Mouse (Mus musculus): ENCODE results near the gene Olfr818. TPM values are rescaled to one million over a fixed set of nuclear protein-coding genes. Genes with fewer than 3 reads are reported as not detected.
"Not testable (repeated sequence)": the region's sequence is repeated elsewhere in the genome, so short reads cannot be mapped to it uniquely, and the experiment has no call there.

The Olfr818 gene
- not detected for total RNA-seq (2021)

- DNase-seq (ENCODE audit: extremely low spot score in 1 of 2, low spot score in 1 of 2): no peak
Observed at GRCm38 (mm10) chr10:129949000-129949399, at the start of gene Olfr818. Olfr818 (minus strand) TSS chr10:129949100.

- DNase-seq (ENCODE audit: extremely low spot score in 1 of 2, low spot score in 1 of 2): not testable (repeated sequence)
Observed at GRCm38 (mm10) chr10:129984962-129985361, 36.1 kb upstream of the Olfr818 start, which contains the start of gene Gm10310. Gm10310 (minus strand) TSS chr10:129985062.

GRCm38 (mm10) chr10:129981867-129982266, 33.0 kb upstream of the Olfr818 start:
- not testable (repeated sequence) for DNase-seq (ENCODE audit: extremely low spot score in 1 of 2, low spot score in 1 of 2)

GRCm38 (mm10) chr10:129976040-129976439, 27.1 kb upstream of the Olfr818 start, which contains the start of gene Olfr247:
Olfr247 (minus strand) TSS chr10:129976140.
- DNase-seq (ENCODE audit: extremely low spot score in 1 of 2, low spot score in 1 of 2): not testable (repeated sequence)

- DNase-seq (ENCODE audit: extremely low spot score in 1 of 2, low spot score in 1 of 2): not testable (repeated sequence)
Observed at GRCm38 (mm10) chr10:129972994-129973393, 24.1 kb upstream of the Olfr818 start.

GRCm38 (mm10) chr10:129967166-129967565, 18.3 kb upstream of the Olfr818 start, which contains the start of gene Olfr819:
Olfr819 (minus strand) TSS chr10:129967266.
- DNase-seq (ENCODE audit: extremely low spot score in 1 of 2, low spot score in 1 of 2): not testable (repeated sequence)

GRCm38 (mm10) chr10:129966232-129966631, 17.3 kb upstream of the Olfr818 start:
- DNase-seq (ENCODE audit: extremely low spot score in 1 of 2, low spot score in 1 of 2): not testable (repeated sequence)

- DNase-seq (ENCODE audit: extremely low spot score in 1 of 2, low spot score in 1 of 2): no peak
Observed at GRCm38 (mm10) chr10:129915497-129915896, 33.4 kb downstream of the Olfr818 start, which contains the start of gene Olfr816. Olfr816 (minus strand) TSS chr10:129915597.

- not testable (repeated sequence) for DNase-seq (ENCODE audit: extremely low spot score in 1 of 2, low spot score in 1 of 2)
Observed at GRCm38 (mm10) chr10:129905767-129906166, 43.1 kb downstream of the Olfr818 start, which contains the start of gene Olfr815. Olfr815 (minus strand) TSS chr10:129905867.

Other genes with a start within 250 kb of the Olfr818 start
- gene Olfr804, start 245.9 kb downstream of the Olfr818 start, total RNA-seq (2021): not detected
- not detected for gene Olfr805, start 219.7 kb downstream of the Olfr818 start, total RNA-seq (2021)
- gene Olfr806, start 207.2 kb downstream of the Olfr818 start, total RNA-seq (2021): not detected
- not detected for gene Olfr807, start 191.3 kb downstream of the Olfr818 start, total RNA-seq (2021)
- not detected for gene Olfr808, start 183.6 kb downstream of the Olfr818 start, total RNA-seq (2021)
- gene Olfr809, start 174.5 kb downstream of the Olfr818 start, total RNA-seq (2021): not detected
- gene Olfr810, start 154.2 kb downstream of the Olfr818 start, total RNA-seq (2021): not detected
- gene Olfr811, start 144.7 kb downstream of the Olfr818 start, total RNA-seq (2021): not detected
- gene Olfr812, start 103.0 kb downstream of the Olfr818 start, total RNA-seq (2021): not detected
- gene Olfr813, start 93.7 kb downstream of the Olfr818 start, total RNA-seq (2021): not detected
- not detected for gene Olfr814, start 69.2 kb downstream of the Olfr818 start, total RNA-seq (2021)
- not detected for gene Olfr815, start 43.2 kb downstream of the Olfr818 start, total RNA-seq (2021)
- gene Olfr816, start 33.5 kb downstream of the Olfr818 start, total RNA-seq (2021): not detected
- not detected for gene Olfr819, start 18.2 kb upstream of the Olfr818 start, total RNA-seq (2021)
- not detected for gene Olfr247, start 27.0 kb upstream of the Olfr818 start, total RNA-seq (2021)
- not detected for gene Gm10310, start 36.0 kb upstream of the Olfr818 start, total RNA-seq (2021)
- gene Olfr820, start 63.5 kb upstream of the Olfr818 start, total RNA-seq (2021): not detected
- not detected for gene Olfr821, start 81.2 kb upstream of the Olfr818 start, total RNA-seq (2021)
- gene Olfr822, start 122.1 kb upstream of the Olfr818 start, total RNA-seq (2021): not detected
- gene Olfr823, start 166.3 kb upstream of the Olfr818 start, total RNA-seq (2021): not detected
- gene Olfr824, start 180.9 kb upstream of the Olfr818 start, total RNA-seq (2021): not detected
- not detected for gene Olfr825, start 217.7 kb upstream of the Olfr818 start, total RNA-seq (2021)
- gene Olfr826, start 235.1 kb upstream of the Olfr818 start, total RNA-seq (2021): not detected